Mouse (Mus musculus) lung, postnatal 14 days (tissue): ENCODE results near the gene Vmn1r1.

ENCODE experiments used
- DNase-seq: peaks from one replicate; pipeline ENCODE4 v3.0.0; 2021

The Vmn1r1 gene

DNA sequence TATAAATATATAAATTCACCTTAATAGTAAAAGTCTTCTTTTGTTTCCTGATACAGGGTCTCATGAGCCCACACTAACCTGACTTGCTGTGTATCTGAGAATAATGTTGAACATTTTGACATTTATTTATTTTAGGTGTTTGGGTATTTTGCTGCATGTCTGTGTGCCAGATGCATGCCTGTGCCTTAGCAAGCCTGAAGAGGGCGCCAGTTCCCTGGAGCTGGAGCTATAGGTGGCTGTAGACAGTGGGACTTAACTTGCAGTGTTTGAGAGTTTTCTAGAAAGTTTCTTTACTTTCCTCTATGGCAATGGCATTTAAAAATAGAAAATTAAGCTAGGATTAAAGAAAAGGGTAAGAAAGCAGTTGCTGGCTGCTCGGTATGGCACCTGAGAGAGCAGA, 33.5 kb downstream of the Vmn1r1 start:
- DNase-seq, result peak; percentile 44

DNA sequence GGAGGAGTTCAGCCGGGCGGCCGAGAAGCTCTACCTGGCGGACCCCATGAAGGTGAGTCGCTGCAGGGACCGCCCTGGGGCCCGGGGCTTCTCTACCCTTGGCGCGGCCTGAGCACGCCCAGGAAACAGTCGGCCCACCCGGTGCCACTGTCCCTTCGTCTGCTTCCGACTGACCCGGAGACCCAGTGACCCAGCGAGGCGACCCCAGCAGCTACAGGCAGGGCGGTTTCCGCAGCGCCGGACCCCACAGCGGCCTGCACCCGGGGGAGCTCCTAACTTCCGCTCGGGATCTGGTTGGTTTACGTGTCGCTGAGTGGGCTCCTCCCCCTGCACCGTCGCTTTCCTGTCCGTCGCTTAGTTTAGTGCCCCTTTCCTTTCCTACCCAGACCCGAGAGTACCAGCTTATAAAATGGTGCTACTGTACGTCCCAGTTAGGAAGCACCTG, 39.3 kb downstream of the Vmn1r1 start:
- peak; percentile 82 for DNase-seq

DNA sequence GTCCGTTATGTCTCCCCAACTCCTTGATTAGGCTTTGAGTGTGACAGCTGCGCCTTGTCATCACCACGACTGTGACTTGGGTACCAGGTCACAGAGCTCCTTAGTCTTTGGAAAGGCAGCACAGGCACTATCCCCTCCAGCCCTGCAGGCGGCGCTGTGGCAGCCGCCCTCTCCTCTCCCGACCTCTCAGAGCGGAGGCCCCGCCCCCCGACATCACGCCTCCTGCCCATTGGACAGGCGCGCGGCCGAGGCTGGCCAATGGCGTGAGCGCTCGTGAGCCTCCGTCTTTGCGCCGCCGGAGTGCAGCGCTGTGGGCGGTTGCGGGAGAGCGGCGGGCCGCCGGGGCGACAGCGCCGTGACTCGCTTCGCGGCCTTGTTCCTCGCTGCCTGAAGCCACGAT, 39.8 kb downstream of the Vmn1r1 start, which contains the start of gene Srp9:
Gene Srp9, plus strand, starts transcription at position 232 of the 400 bp plus-strand sequence.
- peak; percentile 99 for DNase-seq

GRCm38 (mm10) chr1:182122413-182122812, 41.9 kb downstream of the Vmn1r1 start:
- no peak for DNase-seq

DNA sequence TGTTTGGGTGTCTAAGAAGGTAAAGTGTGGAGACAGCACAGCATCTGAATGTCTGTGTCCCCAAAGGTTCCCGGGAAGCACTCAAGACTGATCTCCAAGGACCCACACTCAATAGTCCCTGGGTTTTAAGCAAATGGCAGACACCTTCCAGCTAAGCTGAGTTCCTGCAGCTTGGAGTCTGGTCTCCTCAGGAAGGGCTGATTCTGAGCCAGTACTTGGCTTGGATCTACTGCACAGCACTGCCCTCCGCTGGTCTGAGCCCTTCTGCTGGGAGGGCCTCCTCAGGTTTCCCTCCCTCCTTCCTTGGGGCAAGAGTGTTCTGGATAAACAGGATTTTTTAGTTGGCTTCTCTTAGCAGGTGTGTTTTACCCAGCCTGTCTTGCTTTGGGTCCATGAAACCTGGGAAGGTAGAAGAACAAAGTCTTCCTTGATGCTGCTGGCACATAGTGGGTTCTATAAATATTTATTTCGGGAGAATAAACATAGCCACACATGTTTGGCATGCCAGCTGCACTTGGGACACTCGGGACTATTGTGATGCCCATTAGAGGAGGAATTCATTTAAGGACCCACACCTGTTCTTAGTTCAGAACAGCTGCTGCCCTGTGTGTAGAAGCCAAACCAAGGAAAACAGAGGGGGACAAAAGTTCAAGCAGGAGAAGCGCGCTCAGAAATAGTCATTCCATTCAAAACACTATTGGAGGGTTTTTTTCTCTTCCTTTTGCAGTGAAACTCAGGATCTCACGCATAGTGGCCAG, 48.5 kb downstream of the Vmn1r1 start:
- DNase-seq, result peak; percentile 73

- DNase-seq, result peak; percentile 62
Observed at GRCm38 (mm10) chr1:182115197-182115596, 49.1 kb downstream of the Vmn1r1 start.

DNA sequence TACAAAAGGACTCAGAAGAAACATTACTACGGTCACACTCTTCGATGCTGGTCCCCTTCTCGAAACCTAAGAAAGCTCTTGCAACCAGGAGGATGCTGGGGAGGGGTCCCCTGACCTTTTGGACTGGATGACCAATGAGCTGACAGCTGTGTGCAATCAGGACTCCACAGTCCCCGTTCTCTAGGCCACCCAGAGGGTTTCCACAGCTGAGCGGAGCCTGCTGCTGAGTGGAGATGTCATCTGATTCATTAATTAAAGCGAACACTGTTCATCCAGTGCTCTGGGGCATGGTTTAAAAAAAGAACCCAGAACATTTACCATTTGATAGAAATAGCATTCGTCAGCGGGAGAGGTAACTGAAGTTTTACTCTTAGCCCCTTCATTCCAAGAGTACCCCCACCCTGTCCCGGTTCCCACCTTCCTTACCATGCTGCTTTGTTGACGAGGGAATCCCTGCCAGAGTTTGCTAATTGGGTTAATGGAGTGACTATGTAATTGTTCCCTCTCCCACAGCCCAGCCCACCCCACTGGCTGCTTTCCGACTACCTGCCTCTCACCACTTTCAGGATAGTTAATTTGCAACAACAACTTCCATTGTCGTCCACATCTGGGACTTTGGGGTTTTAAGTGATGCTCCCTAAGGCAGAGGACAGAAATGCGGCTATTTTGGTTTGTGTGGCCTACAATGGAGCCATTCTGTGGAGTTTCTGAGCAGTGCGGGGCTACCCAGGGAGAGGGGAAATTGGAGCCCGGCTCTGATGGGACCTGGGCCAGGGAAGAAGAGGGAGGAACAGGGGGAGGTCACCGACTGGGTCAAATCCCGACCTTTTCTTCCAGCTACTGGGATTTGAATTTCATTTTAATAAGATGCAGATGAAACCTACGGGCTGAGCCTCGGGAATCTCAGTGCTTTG, 50.4 kb downstream of the Vmn1r1 start:
- no peak for DNase-seq

DNA sequence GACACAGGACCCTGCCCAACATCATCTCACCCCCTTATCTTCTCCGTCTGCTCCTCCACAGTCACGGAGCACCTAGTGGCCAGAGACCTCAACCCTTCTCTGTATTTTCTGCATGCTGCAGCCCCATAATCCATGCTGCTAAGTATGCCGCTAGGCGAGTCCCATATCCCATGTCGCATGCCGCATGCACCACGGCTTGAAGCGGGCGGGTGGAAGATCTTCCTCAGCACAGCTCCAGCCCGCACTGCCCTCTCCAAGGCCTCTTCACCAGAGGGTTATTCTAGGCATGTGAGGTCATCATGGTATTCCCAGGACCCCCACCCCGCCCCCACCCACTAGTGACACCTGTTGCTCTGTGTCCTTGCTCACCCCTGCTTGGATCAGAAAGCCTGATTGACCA, 51.2 kb downstream of the Vmn1r1 start:
- DNase-seq, result no peak

- no peak for DNase-seq
Observed at GRCm38 (mm10) chr1:182112385-182112784, 51.9 kb downstream of the Vmn1r1 start.

DNA sequence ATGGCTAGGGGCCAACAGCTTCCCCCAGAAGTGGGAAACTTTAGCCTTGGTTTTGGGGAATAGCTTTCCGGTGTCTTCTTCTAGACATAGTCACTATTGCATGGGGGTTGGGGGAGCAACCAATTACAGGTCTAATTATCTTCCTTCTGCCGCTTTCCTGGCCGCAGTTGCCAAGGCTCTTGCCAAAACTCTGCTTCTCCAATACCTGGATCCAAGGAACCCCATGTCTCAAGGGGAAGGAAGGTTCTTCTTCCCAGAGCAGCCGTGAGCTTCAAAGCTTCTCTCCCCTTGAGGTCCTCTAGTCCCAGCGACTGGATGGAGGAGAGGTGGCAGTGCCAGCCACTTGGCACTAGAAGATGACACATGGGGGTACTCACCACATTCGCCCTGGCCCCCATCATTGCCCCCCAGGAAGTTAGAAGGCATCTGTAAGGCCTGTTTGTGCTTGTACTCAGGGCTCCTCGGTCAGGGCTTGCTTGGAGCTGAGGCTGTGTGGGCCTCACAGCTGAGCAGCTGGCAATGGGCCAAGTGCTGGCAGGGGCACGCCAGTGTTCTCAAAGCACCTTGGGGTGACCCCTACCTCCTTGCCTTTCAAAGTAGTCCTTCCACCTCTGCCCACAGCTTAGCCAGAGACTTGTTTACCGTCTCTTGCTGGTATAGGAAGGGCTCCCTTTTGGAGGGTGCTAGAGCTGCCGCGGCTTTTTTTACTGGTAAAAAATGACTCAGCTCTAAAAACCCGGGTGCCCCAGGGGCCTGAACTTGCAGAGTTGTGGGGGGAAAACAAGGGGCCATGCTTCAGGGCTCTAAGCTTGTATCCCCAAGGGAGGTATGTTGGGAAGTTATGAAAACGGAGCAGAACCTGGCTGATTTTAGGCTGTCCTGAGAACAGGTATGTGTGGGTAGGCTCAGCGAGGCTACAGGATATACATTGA, 52.6 kb downstream of the Vmn1r1 start:
- DNase-seq, result no peak

- no peak for DNase-seq
Observed at GRCm38 (mm10) chr1:182110708-182111385, 53.4 kb downstream of the Vmn1r1 start.

- no peak for DNase-seq
Observed at GRCm38 (mm10) chr1:182110185-182110584, 54.1 kb downstream of the Vmn1r1 start.

DNA sequence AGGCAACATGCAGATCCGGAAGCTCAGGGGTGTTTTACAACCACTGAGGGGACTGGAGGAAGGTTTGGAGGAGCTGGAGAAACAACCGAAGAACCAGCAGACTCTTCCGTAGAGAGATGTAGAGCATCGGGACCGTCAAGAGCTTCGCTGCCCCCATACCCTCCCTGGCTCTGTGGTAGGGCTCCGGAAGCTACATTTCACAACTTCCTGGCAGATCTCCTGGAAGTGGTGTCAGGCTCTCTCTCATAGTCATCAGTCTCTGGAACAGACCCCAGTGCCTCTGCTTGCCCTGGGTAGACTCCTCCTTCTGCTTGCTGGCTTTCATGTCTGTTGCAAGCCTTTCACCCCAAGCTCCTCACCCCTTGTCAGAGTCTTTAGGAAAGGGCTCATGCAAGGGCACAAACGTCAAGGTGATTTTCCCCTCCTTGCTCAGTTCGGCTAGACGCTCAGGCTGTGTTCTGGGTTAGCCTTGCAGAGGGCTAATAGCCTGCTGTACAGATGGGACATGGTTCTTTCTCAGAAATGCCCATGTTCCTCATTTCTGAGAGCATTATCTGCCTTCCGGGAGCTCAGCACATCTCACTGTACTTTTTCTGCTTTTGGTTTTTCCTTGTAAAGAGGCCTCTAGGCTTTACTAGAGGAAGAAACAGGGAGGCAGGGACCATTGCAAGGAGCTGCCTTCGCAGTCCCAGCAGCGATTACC, 55.7 kb downstream of the Vmn1r1 start:
- DNase-seq, result peak; percentile 65

DNA sequence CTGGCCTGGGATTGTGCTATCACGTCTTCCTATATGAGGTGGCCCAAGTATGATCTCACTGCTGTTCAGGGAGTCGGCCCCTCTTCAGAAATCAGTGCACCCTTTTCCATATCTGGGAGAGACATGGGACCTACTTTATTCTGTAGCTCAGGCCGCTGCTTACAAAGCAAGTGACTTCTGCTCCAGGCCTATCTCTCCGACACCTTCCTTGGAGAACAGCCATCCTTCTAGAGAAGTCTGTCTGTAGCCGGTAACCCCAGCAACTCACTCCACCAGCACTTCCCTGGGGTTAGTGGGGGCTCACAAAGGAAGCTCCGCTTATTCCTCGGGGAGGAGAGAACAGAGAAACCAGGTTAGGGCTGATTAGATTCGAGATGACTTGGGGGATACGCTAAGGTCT, 57.0 kb downstream of the Vmn1r1 start:
- no peak for DNase-seq

DNA sequence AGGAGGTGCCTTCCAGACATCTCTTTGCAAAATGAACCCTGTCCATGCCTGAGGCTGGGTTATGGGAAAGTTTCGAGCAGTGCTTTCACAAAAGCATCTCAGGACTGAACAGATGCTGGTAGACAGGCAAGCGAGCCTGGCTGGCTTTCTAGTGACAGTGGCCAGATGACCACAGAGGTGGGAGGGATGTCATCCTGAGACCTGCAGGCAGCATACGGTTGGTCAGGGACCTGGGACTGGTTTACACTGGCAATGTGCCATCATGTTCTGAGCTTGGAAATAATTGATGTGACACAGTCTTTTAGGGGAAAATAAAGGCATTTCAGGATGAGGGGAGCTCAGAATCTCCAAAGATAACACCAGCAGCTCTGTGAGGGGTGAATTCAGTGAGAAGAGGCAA, 59.3 kb downstream of the Vmn1r1 start:
- no peak for DNase-seq
